Mouse (Mus musculus) intestine, postnatal 0 days (tissue): Measurements from ENCODE around the gene Cldn14. TPM values are rescaled to one million over a fixed set of nuclear protein-coding genes. Genes with fewer than 3 reads are reported as not detected.

Source experiments
- ATAC-seq: fragments of 200-750 bp; cut with Nextera tagmentation; 2 replicates; pipeline ENCODE4 v1.8.0; 2017; ENCODE audit warnings: mild to moderate bottlenecking, moderate TSS enrichment, moderate library complexity
- H3K27ac ChIP-seq: fragments of 300-500 bp; sonication (generic); 2 replicates; pipeline ENCODE4 v1.5.1; 2014; ENCODE audit warnings: mild to moderate bottlenecking, low read depth, low read length, moderate library complexity
- H3K27me3 ChIP-seq: fragments of 300-500 bp; sonication (generic); replicated peaks from 2 replicates; pipeline ENCODE4 v1.6.1; 2014; ENCODE audit warnings: low read length, mixed read lengths; ENCODE audit not compliant: control insufficient read depth, insufficient read depth
- H3K36me3 ChIP-seq: fragments of 300-500 bp; sonication (generic); 2 replicates; pipeline ENCODE4 v1.6.1; 2014; ENCODE audit warnings: mild to moderate bottlenecking, moderate library complexity; ENCODE audit not compliant: control insufficient read depth, insufficient read depth
- H3K4me1 ChIP-seq: fragments of 300-500 bp; sonication (generic); replicated peaks from 2 replicates; pipeline ENCODE4 v1.6.1; 2014; ENCODE audit warnings: antibody characterized with exemption, low read length, mixed read lengths; ENCODE audit not compliant: control insufficient read depth, insufficient read depth
- H3K4me2 ChIP-seq: fragments of 300-500 bp; sonication (generic); replicated peaks from 2 replicates; pipeline ENCODE4 v1.6.1; 2014; ENCODE audit warnings: low read depth, mild to moderate bottlenecking, moderate library complexity
- H3K4me3 ChIP-seq: fragments of 300-500 bp; sonication (generic); 2 replicates; pipeline ENCODE4 v1.5.1; 2014; ENCODE audit warnings: low read depth, low read length
- H3K9ac ChIP-seq: fragments of 300-500 bp; sonication (generic); 2 replicates; pipeline ENCODE4 v1.6.1; 2014; ENCODE audit warnings: mild to moderate bottlenecking, low read depth, low read length
- H3K9me3 ChIP-seq: fragments of 300-500 bp; sonication (generic); 2 replicates; pipeline ENCODE4 v1.6.1; 2016; ENCODE audit warnings: mixed run types; ENCODE audit not compliant: control insufficient read depth
- CTCF ChIP-seq: sonication (generic); IDR thresholded peaks from 2 replicates; pipeline ENCODE4 v1.5.1; 2016; ENCODE audit warnings: low read depth, mild to moderate bottlenecking, control low read depth, antibody characterized with exemption, moderate library complexity
- WGBS: fragments of 180-500 bp; shearing (Covaris S2); extraction: QIAGEN DNeasy Blood & Tissue Kit; methylation state at CpG from one replicate; pipeline ENCODE4 v1.1.7; 2014; 5-methylcytosine and 5-hydroxymethylcytosine counted together
- polyA plus RNA-seq: library from polyadenylated mRNA; unstranded; fragments of >200 nt; fragmentation: Nextera tagmentation; extraction: Ambion mirVana; gene quantifications from 2 replicates; pipeline ENCODE4 v1.2.1, GENCODE M21; 2015

The Cldn14 gene
- 2.3 and 2.4 TPM in 2 replicates for polyA plus RNA-seq

- TF ChIP-seq CTCF = no peak
- H3K4me1 ChIP-seq = no peaks in the 10 kb centered on the region
- no peaks in the 10 kb centered on the region for H3K36me3 ChIP-seq
- H3K4me2 ChIP-seq = no peak within 1 kb of the TSS
- no peaks in the 10 kb centered on the region for H3K9me3 ChIP-seq
- ATAC-seq = no peak
- WGBS = 83% methylated on average over 15 of the region's 15 CpGs
- H3K4me3 ChIP-seq = no peak within 1 kb of the TSS
- no peaks in the 10 kb centered on the region for H3K27me3 ChIP-seq
- H3K27ac ChIP-seq = no peak within 1 kb of the TSS
- H3K9ac ChIP-seq = no peak within 1 kb of the TSS
Observed at GRCm38 (mm10) chr16:94008737-94009136, at the start of gene Cldn14. Gene Cldn14 (minus strand): TSS chr16:94008837.

- H3K4me2 ChIP-seq = no peak overlapping the region
- H3K9ac ChIP-seq = no peak overlapping the region
- 60% methylated on average over 8 of the region's 8 CpGs for WGBS
- H3K4me3 ChIP-seq = no peak overlapping the region
- no peak for ATAC-seq
- H3K36me3 ChIP-seq = no peaks in the 10 kb centered on the region
- no peak overlapping the region for H3K27ac ChIP-seq
- no peak for TF ChIP-seq CTCF
- no peaks in the 10 kb centered on the region for H3K4me1 ChIP-seq
- no peaks in the 10 kb centered on the region for H3K27me3 ChIP-seq
- H3K9me3 ChIP-seq = no peaks in the 10 kb centered on the region
Observed at GRCm38 (mm10) chr16:94055576-94055975, 46.9 kb upstream of the Cldn14 start.

- WGBS = 81% methylated on average over 12 of the region's 12 CpGs
- H3K4me1 ChIP-seq = no peaks in the 10 kb centered on the region
- no peak overlapping the region for H3K4me2 ChIP-seq
- ATAC-seq = no peak
- H3K9me3 ChIP-seq = no peaks in the 10 kb centered on the region
- H3K36me3 ChIP-seq = no peaks in the 10 kb centered on the region
- H3K9ac ChIP-seq = no peak overlapping the region
- TF ChIP-seq CTCF = no peak
- no peaks in the 10 kb centered on the region for H3K27me3 ChIP-seq
- H3K27ac ChIP-seq = no peak overlapping the region
- no peak overlapping the region for H3K4me3 ChIP-seq
Observed at GRCm38 (mm10) chr16:94055176-94055575, 46.5 kb upstream of the Cldn14 start.

GRCm38 (mm10) chr16:94050368-94050767 lies 41.7 kb upstream of the Cldn14 start:
- no peaks in the 10 kb centered on the region for H3K9me3 ChIP-seq
- H3K4me3 ChIP-seq = no peak overlapping the region
- H3K4me1 ChIP-seq = no peaks in the 10 kb centered on the region
- no peak overlapping the region for H3K4me2 ChIP-seq
- TF ChIP-seq CTCF = no peak
- H3K27ac ChIP-seq = no peak overlapping the region
- 91% methylated on average over 3 of the region's 3 CpGs for WGBS
- no peak overlapping the region for H3K9ac ChIP-seq
- ATAC-seq = no peak
- H3K36me3 ChIP-seq = no peaks in the 10 kb centered on the region
- H3K27me3 ChIP-seq = no peaks in the 10 kb centered on the region

GRCm38 (mm10) chr16:94044996-94045395 lies 36.4 kb upstream of the Cldn14 start:
- H3K4me1 ChIP-seq = no peaks in the 10 kb centered on the region
- ATAC-seq = no peak
- H3K27me3 ChIP-seq = no peaks in the 10 kb centered on the region
- WGBS = 47% methylated on average over 7 of the region's 7 CpGs
- peak; percentile 31 for TF ChIP-seq CTCF
- H3K27ac ChIP-seq = no peak overlapping the region
- H3K9ac ChIP-seq = no peak overlapping the region
- H3K9me3 ChIP-seq = no peaks in the 10 kb centered on the region
- H3K36me3 ChIP-seq = no peaks in the 10 kb centered on the region
- H3K4me2 ChIP-seq = no peak overlapping the region
- H3K4me3 ChIP-seq = no peak overlapping the region

- Histone ChIP-seq H3K36me3 (no peaks in the 10 kb centered on the region), H3K27me3 (no peaks in the 10 kb centered on the region), H3K27ac (no peak overlapping the region), H3K9me3 (no peaks in the 10 kb centered on the region), H3K4me3 (no peak overlapping the region), H3K4me2 (no peak overlapping the region), H3K4me1 (no peaks in the 10 kb centered on the region), H3K9ac (no peak overlapping the region)
- no peak for TF ChIP-seq CTCF
- 47% methylated on average over 1 of the region's 1 CpGs for WGBS
- ATAC-seq = no peak
Observed at GRCm38 (mm10) chr16:94043797-94044196, 35.2 kb upstream of the Cldn14 start.

- Histone ChIP-seq H3K27ac (no peak overlapping the region), H3K27me3 (no peaks in the 10 kb centered on the region), H3K4me2 (no peak overlapping the region; the same call in 1 of the 2 replicates), H3K4me1 (no peaks in the 10 kb centered on the region), H3K9me3 (no peaks in the 10 kb centered on the region), H3K9ac (no peak overlapping the region), H3K36me3 (no peaks in the 10 kb centered on the region), H3K4me3 (no peak overlapping the region)
- no peak for TF ChIP-seq CTCF
- ATAC-seq = no peak
- 45% methylated on average over 18 of the region's 18 CpGs for WGBS
Observed at GRCm38 (mm10) chr16:94041065-94041712, 32.6 kb upstream of the Cldn14 start.
